Mouse (Mus musculus) T-helper 2 cell (primary cell): ENCODE results near the gene Asb14.

Experiments
- in situ Hi-C: fragments of 300-600 bp; cut with MboI, MseI; formaldehyde crosslinking; loops from one replicate; pipeline ENCODE4 v1.15.1; 2025; ENCODE audit warnings: high pct_unique_total_duplicates

Asb14 gene

GRCm38 (mm10) chr14:26894392-26894791 lies at the start of gene Asb14:
Gene Asb14, plus strand, starts transcription at chr14:26894557.
- in situ Hi-C loops: no loop called here

- in situ Hi-C loops: no loop called here
These were observed 41.3 kb upstream of the Asb14 start for GRCm38 (mm10) chr14:26853053-26853452.

GRCm38 (mm10) chr14:26854066-26854465 lies 40.3 kb upstream of the Asb14 start:
- in situ Hi-C loops: no loop called here

- in situ Hi-C loops: no loop called here
These were observed 36.0 kb upstream of the Asb14 start for GRCm38 (mm10) chr14:26858364-26858763.

GRCm38 (mm10) chr14:26859024-26859423 lies 35.3 kb upstream of the Asb14 start:
- in situ Hi-C loops: no loop called here

- in situ Hi-C loops: no loop called here
These were observed 27.0 kb upstream of the Asb14 start for GRCm38 (mm10) chr14:26867356-26867755.

- in situ Hi-C loops: no loop called here
These were observed 26.1 kb upstream of the Asb14 start for GRCm38 (mm10) chr14:26868299-26868698.

GRCm38 (mm10) chr14:26878756-26879155 lies 15.6 kb upstream of the Asb14 start:
- in situ Hi-C loops: no loop called here

GRCm38 (mm10) chr14:26879976-26880375 lies 14.4 kb upstream of the Asb14 start:
- in situ Hi-C loops: no loop called here

- in situ Hi-C loops: no loop called here
These were observed 12.7 kb upstream of the Asb14 start for GRCm38 (mm10) chr14:26881700-26882099.

GRCm38 (mm10) chr14:26887244-26887643 lies 7.1 kb upstream of the Asb14 start:
- in situ Hi-C loops: no loop called here

- in situ Hi-C loops: no loop called here
These were observed 3.6 kb upstream of the Asb14 start for GRCm38 (mm10) chr14:26890777-26891176.

GRCm38 (mm10) chr14:26899490-26899889 lies 5.1 kb downstream of the Asb14 start:
- in situ Hi-C loops: no loop called here

GRCm38 (mm10) chr14:26900893-26901292 lies 6.5 kb downstream of the Asb14 start:
- in situ Hi-C loops: no loop called here

- in situ Hi-C loops: no loop called here
These were observed 13.0 kb downstream of the Asb14 start for GRCm38 (mm10) chr14:26907401-26907800.

- in situ Hi-C loops: loop anchor here (5.0 kb wide), 1 partner anchor 83 kb away; no protein-coding TSS in a partner anchor
These were observed 16.1 kb downstream of the Asb14 start for GRCm38 (mm10) chr14:26910461-26910860.

- in situ Hi-C loops: loop anchor here (5.0 kb wide), 1 partner anchor 84 kb away; no protein-coding TSS in a partner anchor
These were observed 16.8 kb downstream of the Asb14 start for GRCm38 (mm10) chr14:26911201-26911600.

- in situ Hi-C loops: loop anchor here (5.0 kb wide), 1 partner anchor 85 kb away; no protein-coding TSS in a partner anchor
These were observed 17.5 kb downstream of the Asb14 start for GRCm38 (mm10) chr14:26911826-26912225.

- in situ Hi-C loops: loop anchor here (5.0 kb wide), 1 partner anchor 86 kb away; no protein-coding TSS in a partner anchor
These were observed 19.4 kb downstream of the Asb14 start for GRCm38 (mm10) chr14:26913681-26914268.

GRCm38 (mm10) chr14:26919310-26919709 lies 25.0 kb downstream of the Asb14 start:
- in situ Hi-C loops: no loop called here

- in situ Hi-C loops: no loop called here
These were observed 29.5 kb downstream of the Asb14 start for GRCm38 (mm10) chr14:26923702-26924421.

GRCm38 (mm10) chr14:26934891-26935290 lies 40.5 kb downstream of the Asb14 start:
- in situ Hi-C loops: no loop called here

GRCm38 (mm10) chr14:26935558-26935957 lies 41.2 kb downstream of the Asb14 start:
- in situ Hi-C loops: no loop called here
